Mouse (Mus musculus): Measurements from ENCODE around the gene Ivd.

DNA sequence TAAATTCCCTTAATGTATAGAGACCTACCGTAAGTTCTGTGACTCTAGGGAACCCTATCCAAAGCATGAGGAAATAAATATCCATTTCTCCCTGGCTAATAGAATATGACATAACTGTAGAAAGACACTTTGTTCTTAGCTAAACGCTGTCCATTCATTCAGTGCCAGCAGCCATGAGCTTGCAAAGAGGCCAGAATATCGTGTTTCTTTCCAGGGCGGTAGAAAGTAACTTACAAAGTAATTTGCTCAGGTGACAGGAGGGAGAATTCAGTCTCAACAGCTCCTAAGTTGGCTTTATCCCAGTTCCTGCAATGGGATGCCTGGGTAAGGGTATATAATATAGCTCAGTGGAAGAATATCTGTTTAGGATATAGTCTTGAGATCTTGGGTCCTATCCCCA lies 37.4 kb upstream of the Ivd start:
- TF ChIP-seq GATA1 (IDR thresholded peaks at IDR 0.05; ENCODE audit: borderline replicate concordance, low read length) (no peak), FLI1 (IDR thresholded peaks at IDR 0.05; ENCODE audit: low read length) (no peak)

All from megakaryocyte, embryonic 14.5 days (primary cell).